Mouse (Mus musculus): ENCODE data around the gene Tmem243.

Tmem243 gene

GRCm38 (mm10) chr5:9100207-9100848 lies at the start of gene Tmem243:
Tmem243 (plus strand) TSS chr5:9100668.
- DNase-seq (ENCODE audit: low spot score in 2 of 2): peak; percentile 91 to 92

GRCm38 (mm10) chr5:9056020-9056660 lies 44.3 kb upstream of the Tmem243 start:
- peak; percentile 41 to 46 for DNase-seq (ENCODE audit: low spot score in 2 of 2)

- DNase-seq (ENCODE audit: low spot score in 2 of 2): no peak
Measured at GRCm38 (mm10) chr5:9057277-9057879, 43.1 kb upstream of the Tmem243 start.

- no peak for DNase-seq (ENCODE audit: low spot score in 2 of 2)
Measured at GRCm38 (mm10) chr5:9059303-9060023, 41.0 kb upstream of the Tmem243 start.

- DNase-seq (ENCODE audit: low spot score in 2 of 2): no peak
Measured at GRCm38 (mm10) chr5:9060228-9060627, 40.2 kb upstream of the Tmem243 start.

- no peak for DNase-seq (ENCODE audit: low spot score in 2 of 2)
Measured at GRCm38 (mm10) chr5:9064217-9064616, 36.3 kb upstream of the Tmem243 start.

- no peak for DNase-seq (ENCODE audit: low spot score in 2 of 2)
Measured at GRCm38 (mm10) chr5:9068886-9069285, 31.6 kb upstream of the Tmem243 start.

- no peak for DNase-seq (ENCODE audit: low spot score in 2 of 2)
Measured at GRCm38 (mm10) chr5:9069599-9070209, 30.8 kb upstream of the Tmem243 start.

GRCm38 (mm10) chr5:9071360-9071759 lies 29.1 kb upstream of the Tmem243 start:
- DNase-seq (ENCODE audit: low spot score in 2 of 2): no peak

- peak; percentile 59 to 71 for DNase-seq (ENCODE audit: low spot score in 2 of 2)
Measured at GRCm38 (mm10) chr5:9073177-9073854, 27.2 kb upstream of the Tmem243 start.

GRCm38 (mm10) chr5:9079773-9080501 lies 20.5 kb upstream of the Tmem243 start:
- no peak for DNase-seq (ENCODE audit: low spot score in 2 of 2)

GRCm38 (mm10) chr5:9086924-9087719 lies 13.3 kb upstream of the Tmem243 start:
- peak; percentile 81 to 82 for DNase-seq (ENCODE audit: low spot score in 2 of 2)

- no peak for DNase-seq (ENCODE audit: low spot score in 2 of 2)
Measured at GRCm38 (mm10) chr5:9090493-9091106, 9.9 kb upstream of the Tmem243 start.

GRCm38 (mm10) chr5:9092716-9093115 lies 7.8 kb upstream of the Tmem243 start:
- DNase-seq (ENCODE audit: low spot score in 2 of 2): no peak

GRCm38 (mm10) chr5:9093490-9093889 lies 7.0 kb upstream of the Tmem243 start:
- no peak for DNase-seq (ENCODE audit: low spot score in 2 of 2)

- DNase-seq (ENCODE audit: low spot score in 2 of 2): peak; percentile 64 to 66
Measured at GRCm38 (mm10) chr5:9100849-9101801, 657 bp downstream of the Tmem243 start.

- DNase-seq (ENCODE audit: low spot score in 2 of 2): no peak
Measured at GRCm38 (mm10) chr5:9102696-9103095, 2.2 kb downstream of the Tmem243 start.

GRCm38 (mm10) chr5:9103958-9104357 lies 3.5 kb downstream of the Tmem243 start:
- peak; percentile 34 to 37 for DNase-seq (ENCODE audit: low spot score in 2 of 2)

All from spleen, postnatal 36 days (tissue).